Mouse (Mus musculus) limb, embryonic 11.5 days (tissue): Measurements from ENCODE around the gene Olfr776. TPM values are rescaled to one million over a fixed set of nuclear protein-coding genes. Genes with fewer than 3 reads are reported as not detected.
"Not testable (repeated sequence)": the region's sequence is repeated elsewhere in the genome, so short reads cannot be mapped to it uniquely, and the experiment has no call there.

Experiments used
- ATAC-seq: fragments of 200-750 bp; cut with Nextera tagmentation; 2 replicates; pipeline ENCODE4 v1.8.0; 2017; ENCODE audit warnings: low read depth; ENCODE audit not compliant: insufficient number of reproducible peaks, low FRiP score, low TSS enrichment
- DNase-seq: peaks from one replicate; pipeline ENCODE4 v3.0.0-alpha.2; 2015; ENCODE audit warnings: low spot score
- H3K27ac ChIP-seq: fragments of 300-500 bp; sonication (generic); replicated peaks from 2 replicates; pipeline ENCODE4 v1.5.1; 2014; ENCODE audit warnings: low read depth, mild to moderate bottlenecking, low read length
- H3K27me3 ChIP-seq: fragments of 300-500 bp; sonication (generic); 2 replicates; pipeline ENCODE4 v1.6.1; 2014; ENCODE audit warnings: mild to moderate bottlenecking, low read length, mixed read lengths; ENCODE audit not compliant: control insufficient read depth, insufficient read depth
- H3K36me3 ChIP-seq: fragments of 300-500 bp; sonication (generic); 2 replicates; pipeline ENCODE4 v1.6.1; 2014; ENCODE audit warnings: mild to moderate bottlenecking, low read length, moderate library complexity, mixed read lengths; ENCODE audit not compliant: control insufficient read depth, insufficient read depth
- H3K4me1 ChIP-seq: fragments of 300-500 bp; sonication (generic); 2 replicates; pipeline ENCODE4 v1.6.1; 2014; ENCODE audit warnings: low read length, mixed read lengths; ENCODE audit not compliant: control insufficient read depth, insufficient read depth
- H3K4me2 ChIP-seq: fragments of 300-500 bp; sonication (generic); 2 replicates; pipeline ENCODE4 v1.6.1; 2014; ENCODE audit warnings: low read depth, mild to moderate bottlenecking, moderate library complexity; ENCODE audit not compliant: severe bottlenecking
- H3K4me3 ChIP-seq: fragments of 300-500 bp; sonication (generic); 2 replicates; pipeline ENCODE4 v1.5.1; 2014; ENCODE audit warnings: low read depth, low read length
- H3K9ac ChIP-seq: fragments of 300-500 bp; sonication (generic); 2 replicates; pipeline ENCODE4 v1.6.1; 2014; ENCODE audit warnings: mild to moderate bottlenecking, low read length
- H3K9me3 ChIP-seq: fragments of 300-500 bp; sonication (generic); 2 replicates; pipeline ENCODE4 v1.6.1; 2016; ENCODE audit warnings: low read length; ENCODE audit not compliant: control insufficient read depth
- WGBS: fragments of 180-500 bp; shearing (Covaris S2); extraction: QIAGEN DNeasy Blood & Tissue Kit; methylation state at CpG from one replicate; pipeline ENCODE4 v1.1.7; 2014; 5-methylcytosine and 5-hydroxymethylcytosine counted together
- polyA plus RNA-seq: library from polyadenylated mRNA; unstranded; fragments of >200 nt; fragmentation: Nextera tagmentation; extraction: Ambion mirVana; gene quantifications from 2 replicates; pipeline ENCODE4 v1.2.1, GENCODE M21; 2014

Olfr776 gene
- not detected in 2 replicates for polyA plus RNA-seq

DNA sequence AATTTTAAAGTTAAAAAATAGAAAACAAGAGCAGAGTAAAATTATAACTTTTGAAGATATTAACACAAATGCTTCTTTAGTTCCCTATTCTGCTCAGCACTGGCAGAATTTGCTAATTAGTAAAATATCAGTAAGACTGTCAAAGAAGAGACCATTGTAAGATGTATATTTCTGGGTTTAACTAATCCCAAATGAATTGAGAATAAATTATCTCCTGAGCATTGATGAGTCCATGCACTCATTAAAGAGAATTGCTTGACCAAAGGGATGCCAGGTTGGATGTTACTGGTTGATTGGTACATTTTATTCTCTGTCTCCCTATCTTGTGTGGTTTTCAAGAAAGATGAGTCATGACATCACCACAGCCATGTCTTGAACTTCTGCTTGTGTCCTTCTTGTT is at the start of gene Olfr776:
Gene Olfr776 (plus strand): TSS at position 301 of the 400 bp plus-strand sequence.
- H3K4me2 ChIP-seq, result no peak within 1 kb of the TSS
- no peak within 1 kb of the TSS for H3K4me3 ChIP-seq
- H3K4me1 ChIP-seq, result no peaks in the 10 kb centered on the region
- H3K9ac ChIP-seq, result no peak within 1 kb of the TSS
- DNase-seq (no peak), ATAC-seq (no peak)
- no peaks in the 10 kb centered on the region for H3K27me3 ChIP-seq
- H3K27ac ChIP-seq, result no peak within 1 kb of the TSS
- no peaks in the 10 kb centered on the region for H3K9me3 ChIP-seq
- no peaks in the 10 kb centered on the region for H3K36me3 ChIP-seq

DNA sequence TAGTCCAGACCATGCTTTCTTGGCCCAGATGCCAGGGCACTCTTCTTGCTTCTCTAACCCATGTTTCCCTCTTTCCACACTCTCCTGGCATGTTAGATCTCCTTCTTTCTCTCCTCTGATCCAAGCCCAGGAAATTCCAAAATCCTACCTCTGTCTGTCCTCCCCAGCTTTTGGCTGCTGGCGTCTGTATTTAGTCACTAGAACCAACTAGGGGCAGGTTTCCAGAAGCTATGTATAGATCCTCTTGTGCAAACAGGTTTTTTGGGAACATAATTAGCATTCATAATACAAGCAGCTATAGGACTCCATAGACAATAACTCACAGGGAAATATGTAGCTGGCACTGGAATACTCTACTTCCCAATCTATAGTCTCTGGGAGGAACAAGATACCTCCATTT is 28.2 kb upstream of the Olfr776 start:
- Histone ChIP-seq H3K27ac (no peak overlapping the region), H3K9me3 (no peaks in the 10 kb centered on the region), H3K4me1 (no peaks in the 10 kb centered on the region), H3K36me3 (no peaks in the 10 kb centered on the region), H3K4me3 (no peak overlapping the region), H3K27me3 (no peaks in the 10 kb centered on the region), H3K9ac (no peak overlapping the region), H3K4me2 (no peak overlapping the region)
- 81% methylated on average over 1 of the region's 1 CpGs for WGBS
- ATAC-seq, result no peak
- DNase-seq, result no peak

DNA sequence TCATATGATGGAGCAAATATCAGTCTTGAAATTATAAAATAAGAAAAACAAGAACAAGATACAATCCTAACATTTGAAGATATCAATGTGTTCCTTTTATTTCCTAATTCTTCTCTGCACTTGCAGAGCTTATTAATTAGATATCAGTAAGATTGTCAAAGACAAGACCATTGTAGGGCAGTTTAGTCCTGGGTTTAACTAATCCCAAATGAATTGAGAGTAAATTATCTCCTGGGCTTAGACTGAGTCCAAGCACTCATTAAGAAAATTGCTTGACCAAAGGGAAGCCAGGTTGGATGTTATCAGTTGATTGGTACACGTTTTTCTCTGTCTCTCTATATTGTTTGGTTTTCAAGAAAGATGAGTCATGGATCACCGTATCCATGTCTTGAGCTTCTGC is 23.0 kb upstream of the Olfr776 start, which contains the start of gene Olfr774:
Gene Olfr774 (plus strand): TSS at position 301 of the 400 bp plus-strand sequence.
- Histone ChIP-seq H3K4me1 (no peaks in the 10 kb centered on the region), H3K4me2 (no peak within 1 kb of the TSS), H3K27me3 (no peaks in the 10 kb centered on the region), H3K36me3 (no peaks in the 10 kb centered on the region), H3K27ac (no peak within 1 kb of the TSS), H3K9ac (no peak within 1 kb of the TSS), H3K4me3 (no peak within 1 kb of the TSS), H3K9me3 (no peaks in the 10 kb centered on the region)
- DNase-seq (no peak), ATAC-seq (no peak)
- 73% methylated on average over 2 of the region's 2 CpGs for WGBS

DNA sequence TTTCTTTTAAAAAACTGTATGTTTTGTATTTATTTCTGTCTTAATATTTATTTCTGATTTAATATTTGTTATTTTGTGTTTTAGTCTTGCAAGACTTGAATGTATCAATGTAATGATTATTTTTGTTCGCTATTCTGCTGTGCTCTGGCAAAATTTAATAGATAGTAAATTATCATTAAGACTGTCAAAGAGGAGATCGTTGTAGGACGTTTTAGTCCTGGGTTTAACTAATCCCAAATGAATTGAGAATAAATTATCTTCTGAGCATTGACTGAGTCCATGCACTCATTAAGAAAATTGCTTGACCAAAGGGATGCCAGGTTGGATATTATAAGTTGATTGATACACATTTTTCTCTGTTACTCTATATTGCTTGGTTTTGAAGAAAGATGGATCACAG is 10.8 kb upstream of the Olfr776 start, which contains the start of gene Olfr775:
Gene Olfr775 (plus strand): TSS at position 301 of the 400 bp plus-strand sequence.
- Histone ChIP-seq H3K36me3 (no peaks in the 10 kb centered on the region), H3K4me1 (no peaks in the 10 kb centered on the region), H3K4me2 (no peak within 1 kb of the TSS), H3K27ac (no peak within 1 kb of the TSS), H3K27me3 (no peaks in the 10 kb centered on the region), H3K9me3 (no peaks in the 10 kb centered on the region), H3K9ac (no peak within 1 kb of the TSS), H3K4me3 (no peak within 1 kb of the TSS)
- no peak for ATAC-seq
- WGBS, result 67% methylated on average over 3 of the region's 3 CpGs
- DNase-seq, result no peak

DNA sequence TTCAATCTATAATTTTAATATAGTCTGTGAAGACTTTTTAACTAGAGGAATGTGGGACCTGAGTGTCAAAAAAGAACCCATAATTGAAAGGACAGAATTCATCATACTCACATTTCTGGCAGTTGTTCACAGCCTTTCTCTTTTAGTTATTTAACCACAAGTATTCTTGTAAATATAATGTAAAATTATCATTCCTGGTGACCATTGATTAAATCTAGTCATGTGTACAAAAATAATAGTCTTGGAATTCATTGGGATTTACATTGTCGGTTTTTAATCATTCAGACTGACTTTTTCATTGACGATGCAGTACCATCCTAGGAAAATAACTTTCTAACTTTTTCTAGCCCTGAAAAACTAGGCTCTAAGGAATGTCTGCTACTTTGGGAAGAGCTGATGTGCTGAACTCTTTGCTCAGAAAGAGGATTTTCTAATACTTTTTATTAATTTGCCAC is 12.2 kb downstream of the Olfr776 start, which contains the start of gene Olfr777:
Gene Olfr777 (minus strand): TSS at position 405 of the 455 bp plus-strand sequence.
- no peak within 1 kb of the TSS for H3K9ac ChIP-seq
- no peaks in the 10 kb centered on the region for H3K36me3 ChIP-seq
- H3K4me1 ChIP-seq, result no peaks in the 10 kb centered on the region
- no peak within 1 kb of the TSS for H3K4me3 ChIP-seq
- H3K27ac ChIP-seq, result no peak within 1 kb of the TSS
- ATAC-seq, result no peak
- DNase-seq, result no peak
- H3K27me3 ChIP-seq, result no peaks in the 10 kb centered on the region
- no peaks in the 10 kb centered on the region for H3K9me3 ChIP-seq
- WGBS, result 95% methylated on average over 2 of the region's 2 CpGs
- no peak within 1 kb of the TSS for H3K4me2 ChIP-seq

DNA sequence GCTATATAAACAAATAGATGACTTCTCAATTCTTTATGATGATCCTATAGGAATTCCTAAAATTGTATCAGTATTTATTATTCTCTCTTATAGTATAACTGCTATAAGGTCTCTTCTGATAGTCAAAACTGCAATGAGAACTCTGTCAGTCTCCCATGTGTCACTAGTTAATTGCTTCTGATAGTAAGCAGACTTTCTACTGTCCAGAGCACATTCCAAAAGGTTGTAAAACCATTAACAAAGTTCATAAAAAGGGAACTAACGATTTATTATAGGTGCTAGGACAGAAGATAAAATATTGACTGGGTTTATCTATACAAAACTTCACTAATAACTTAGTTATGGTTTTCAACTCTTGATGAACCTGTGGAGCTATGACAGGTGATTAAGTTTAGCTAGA is 54.0 kb downstream of the Olfr776 start:
- 47% methylated on average over 1 of the region's 1 CpGs for WGBS
- DNase-seq, H3K4me3 ChIP-seq, H3K4me1 ChIP-seq, H3K9me3 ChIP-seq, H3K4me2 ChIP-seq, H3K27me3 ChIP-seq, H3K36me3 ChIP-seq, ATAC-seq, H3K9ac ChIP-seq, H3K27ac ChIP-seq: not testable (repeated sequence)

DNA sequence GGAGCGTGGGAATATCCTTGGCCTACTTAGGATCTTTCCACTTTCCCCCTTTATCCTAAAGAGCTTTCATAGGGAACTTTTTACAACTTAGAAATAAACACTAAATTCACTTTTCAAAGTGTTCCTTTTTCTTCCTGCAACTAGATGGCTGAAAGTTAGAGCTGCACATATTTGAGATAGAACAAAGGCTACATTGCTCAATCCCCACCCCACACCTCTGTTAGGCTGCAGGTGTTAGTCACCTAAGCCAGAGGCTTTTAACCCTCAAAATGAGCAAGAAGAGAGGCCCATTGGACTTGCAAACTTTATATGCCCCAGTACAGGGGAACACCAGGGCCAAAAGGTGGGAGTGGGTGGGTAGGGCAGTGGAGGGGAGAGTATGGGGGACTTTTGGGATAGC is 54.6 kb downstream of the Olfr776 start:
- not testable (repeated sequence) for H3K4me1 ChIP-seq, H3K9ac ChIP-seq, H3K9me3 ChIP-seq, DNase-seq, H3K4me2 ChIP-seq, H3K36me3 ChIP-seq, H3K27ac ChIP-seq, H3K27me3 ChIP-seq, H3K4me3 ChIP-seq, ATAC-seq
- no CpG with 5 or more reads among the region's 1 CpGs for WGBS

Other genes starting within 250 kb of the Olfr776 start
- not detected in 2 replicates for gene Olfr763, start 248.3 kb upstream of the Olfr776 start, polyA plus RNA-seq
- not detected in 2 replicates for gene Olfr764-ps1, start 219.2 kb upstream of the Olfr776 start, polyA plus RNA-seq
- not detected in 2 replicates for gene Olfr765, start 209.1 kb upstream of the Olfr776 start, polyA plus RNA-seq
- not detected in 2 replicates for gene Olfr766-ps1, start 190.2 kb upstream of the Olfr776 start, polyA plus RNA-seq
- gene Olfr767, start 176.2 kb upstream of the Olfr776 start, polyA plus RNA-seq, result not detected in 2 replicates
- gene Olfr768, start 159.8 kb upstream of the Olfr776 start, polyA plus RNA-seq, result not detected in 2 replicates
- gene Olfr769, start 141.3 kb upstream of the Olfr776 start, polyA plus RNA-seq, result not detected in 2 replicates
- not detected in 2 replicates for gene Olfr770, start 120.1 kb upstream of the Olfr776 start, polyA plus RNA-seq
- not detected in 2 replicates for gene Olfr771, start 94.4 kb upstream of the Olfr776 start, polyA plus RNA-seq
- gene Olfr772, start 81.2 kb upstream of the Olfr776 start, polyA plus RNA-seq, result not detected in 2 replicates
- not detected in 2 replicates for gene Olfr773, start 71.7 kb upstream of the Olfr776 start, polyA plus RNA-seq
- not detected in 2 replicates for gene Olfr774, start 22.9 kb upstream of the Olfr776 start, polyA plus RNA-seq
- not detected in 2 replicates for gene Olfr775, start 10.7 kb upstream of the Olfr776 start, polyA plus RNA-seq
- gene Olfr777, start 12.4 kb downstream of the Olfr776 start, polyA plus RNA-seq, result not detected in 2 replicates
- not detected in 2 replicates for gene Olfr780, start 59.0 kb downstream of the Olfr776 start, polyA plus RNA-seq
- not detected in 2 replicates for gene Olfr781, start 69.7 kb downstream of the Olfr776 start, polyA plus RNA-seq
- not detected in 2 replicates for gene Olfr782, start 89.7 kb downstream of the Olfr776 start, polyA plus RNA-seq
- gene Olfr784, start 125.0 kb downstream of the Olfr776 start, polyA plus RNA-seq, result 0.04 and 0.06 TPM in 2 replicates
- gene Olfr785, start 146.3 kb downstream of the Olfr776 start, polyA plus RNA-seq, result not detected in 2 replicates
- gene Olfr786, start 168.2 kb downstream of the Olfr776 start, polyA plus RNA-seq, result not detected in 2 replicates
- gene Olfr787, start 202.7 kb downstream of the Olfr776 start, polyA plus RNA-seq, result not detected in 2 replicates
- gene Olfr788, start 211.9 kb downstream of the Olfr776 start, polyA plus RNA-seq, result not detected in 2 replicates
- gene Olfr789, start 225.6 kb downstream of the Olfr776 start, polyA plus RNA-seq, result not detected in 2 replicates
- not detected in 2 replicates for gene Olfr790, start 239.4 kb downstream of the Olfr776 start, polyA plus RNA-seq